Mouse (Mus musculus) lung, adult 2 months (tissue): ENCODE measurements around the gene Krtap1-4.

ENCODE experiments used
- CTCF ChIP-seq: fragments of 200-500 bp; IDR thresholded peaks from 2 replicates; pipeline ENCODE4 v1.5.1; 2011; ENCODE audit warnings: mild to moderate bottlenecking, low read length, control low read depth; ENCODE audit not compliant: insufficient read depth
- POLR2A ChIP-seq: fragments of 200-500 bp; IDR thresholded peaks from 2 replicates; pipeline ENCODE4 v1.6.1; 2011; ENCODE audit warnings: low read depth, mild to moderate bottlenecking, control low read depth, low read length, borderline replicate concordance; ENCODE audit errors: extremely low read depth

- TF ChIP-seq CTCF: no peak
- TF ChIP-seq POLR2A: no peak
These were observed 25.3 kb downstream of the Krtap1-4 start for GRCm38 (mm10) chr11:99557976-99558745.
